Mouse (Mus musculus) hindbrain, embryonic 15.5 days (tissue): ENCODE data around the gene Entpd5. TPM values are rescaled to one million over a fixed set of nuclear protein-coding genes. Genes with fewer than 3 reads are reported as not detected.
A peak's percentile ranks its signal among the peaks of the same experiment; 100 is the strongest.

ENCODE experiments used
- ATAC-seq: fragments of 200-750 bp; cut with Nextera tagmentation; 2 replicates; pipeline ENCODE4 v1.8.0; 2017; ENCODE audit warnings: low read depth, moderate number of reproducible peaks, moderate TSS enrichment; ENCODE audit not compliant: low FRiP score
- H3K27ac ChIP-seq: fragments of 300-500 bp; sonication (generic); replicated peaks from 2 replicates; pipeline ENCODE4 v1.5.1; 2015; ENCODE audit warnings: mild to moderate bottlenecking, inconsistent platforms
- H3K27me3 ChIP-seq: fragments of 300-500 bp; sonication (generic); 2 replicates; pipeline ENCODE4 v1.6.1; 2015; ENCODE audit warnings: control low read depth, inconsistent platforms
- H3K36me3 ChIP-seq: fragments of 300-500 bp; sonication (generic); 2 replicates; pipeline ENCODE4 v1.6.1; 2015; ENCODE audit warnings: control low read depth, inconsistent platforms
- H3K4me1 ChIP-seq: fragments of 300-500 bp; sonication (generic); replicated peaks from 2 replicates; pipeline ENCODE4 v1.6.1; 2015; ENCODE audit warnings: control low read depth, inconsistent platforms
- H3K4me2 ChIP-seq: fragments of 300-500 bp; sonication (generic); 2 replicates; pipeline ENCODE4 v1.6.1; 2015; ENCODE audit warnings: moderate library complexity, mild to moderate bottlenecking, inconsistent platforms
- H3K4me3 ChIP-seq: fragments of 300-500 bp; sonication (generic); 2 replicates; pipeline ENCODE4 v1.5.1; 2015; ENCODE audit warnings: mild to moderate bottlenecking, inconsistent platforms
- H3K9ac ChIP-seq: fragments of 300-500 bp; sonication (generic); 2 replicates; pipeline ENCODE4 v1.6.1; 2015; ENCODE audit warnings: inconsistent platforms
- H3K9me3 ChIP-seq: fragments of 300-500 bp; sonication (generic); 2 replicates; pipeline ENCODE4 v1.6.1; 2016; ENCODE audit warnings: control low read depth, inconsistent platforms
- WGBS: fragments of 180-500 bp; shearing (Covaris S2); methylation state at CpG from one replicate; pipeline ENCODE4 v1.1.7; 2015; 5-methylcytosine and 5-hydroxymethylcytosine counted together
- polyA plus RNA-seq: library from polyadenylated mRNA; unstranded; fragments of >200 nt; fragmentation: Nextera tagmentation; extraction: Ambion mirVana; gene quantifications from 2 replicates; pipeline ENCODE4 v1.2.1, GENCODE M21; 2015

Gene Entpd5
- polyA plus RNA-seq, 1 experiment from 2014 or later, result 12.0 TPM

- H3K4me2 ChIP-seq, result no peak overlapping the region
- H3K9me3 ChIP-seq, result no peaks in the 10 kb centered on the region
- no peak overlapping the region for H3K9ac ChIP-seq
- no peak overlapping the region for H3K27ac ChIP-seq
- 53% methylated on average over 3 of the region's 3 CpGs for WGBS
- H3K4me3 ChIP-seq, result no peak overlapping the region
- H3K36me3 ChIP-seq, result 0 out of 2 replicates have a peak, but pooled peaks cover 5% of the 10 kb centered on the region
- H3K4me1 ChIP-seq, result no peaks in the 10 kb centered on the region
- H3K27me3 ChIP-seq, result no peaks in the 10 kb centered on the region
- ATAC-seq, result no peak
Measured at GRCm38 (mm10) chr12:84423990-84424389, 15.2 kb upstream of the Entpd5 start.

- no peaks in the 10 kb centered on the region for H3K9me3 ChIP-seq
- no peaks in the 10 kb centered on the region for H3K36me3 ChIP-seq
- H3K4me1 ChIP-seq, result peaks cover 7% of the 10 kb centered on the region; the same call in 1 of the 2 replicates
- ATAC-seq, result no peak
- H3K4me2 ChIP-seq, result peak overlapping the region; percentile 82
- 36% methylated on average over 18 of the region's 18 CpGs for WGBS
- H3K27ac ChIP-seq, result peak overlapping the region; percentile 84
- H3K9ac ChIP-seq, result peak overlapping the region; percentile 51
- H3K27me3 ChIP-seq, result no peaks in the 10 kb centered on the region
- H3K4me3 ChIP-seq, result peak overlapping the region; percentile 59
Measured at GRCm38 (mm10) chr12:84417605-84417922, 8.7 kb upstream of the Entpd5 start.

- Histone ChIP-seq H3K9ac (peak within 1 kb of the TSS; percentile 51), H3K4me2 (peak within 1 kb of the TSS; percentile 82), H3K27me3 (no peaks in the 10 kb centered on the region), H3K4me1 (peaks cover 7% of the 10 kb centered on the region; the same call in 1 of the 2 replicates), H3K27ac (peak within 1 kb of the TSS; percentile 84), H3K4me3 (peak within 1 kb of the TSS; percentile 59), H3K36me3 (no peaks in the 10 kb centered on the region), H3K9me3 (no peaks in the 10 kb centered on the region)
- ATAC-seq, result peak; percentile 95
- 3% methylated on average over 50 of the region's 50 CpGs for WGBS
Measured at GRCm38 (mm10) chr12:84416834-84417604, 8.2 kb upstream of the Entpd5 start, which contains the start of gene Rnf113a2. TSS of gene Rnf113a2 (plus strand) at chr12:84417196.

- Histone ChIP-seq H3K27me3 (no peaks in the 10 kb centered on the region), H3K36me3 (no peaks in the 10 kb centered on the region), H3K4me3 (peak overlapping the region; percentile 72), H3K4me1 (peaks cover 11% of the 10 kb centered on the region), H3K27ac (peak overlapping the region; percentile 92), H3K9ac (peak overlapping the region; percentile 77), H3K9me3 (no peaks in the 10 kb centered on the region), H3K4me2 (peak overlapping the region; percentile 83)
- ATAC-seq, result peak; percentile 76
- WGBS, result 1% methylated on average over 44 of the region's 52 CpGs
Measured at GRCm38 (mm10) chr12:84407874-84408818, 683 bp downstream of the Entpd5 start.

- WGBS, result 62% methylated on average over 4 of the region's 4 CpGs
Measured at GRCm38 (mm10) chr12:84407259-84407658, 1.6 kb downstream of the Entpd5 start.

GRCm38 (mm10) chr12:84404541-84404940 is 4.3 kb downstream of the Entpd5 start:
- no peak overlapping the region for H3K27ac ChIP-seq
- H3K4me1 ChIP-seq, result peaks cover 10% of the 10 kb centered on the region
- no peak for ATAC-seq
- no peak overlapping the region for H3K9ac ChIP-seq
- H3K9me3 ChIP-seq, result no peaks in the 10 kb centered on the region
- WGBS, result 72% methylated on average over 6 of the region's 6 CpGs
- no peaks in the 10 kb centered on the region for H3K27me3 ChIP-seq
- no peak overlapping the region for H3K4me2 ChIP-seq
- no peak overlapping the region for H3K4me3 ChIP-seq
- no peaks in the 10 kb centered on the region for H3K36me3 ChIP-seq

More at GRCm38 (mm10) chr12:84407259-84407658, 1.6 kb downstream of the Entpd5 start:
- H3K4me3 ChIP-seq, result no peak overlapping the region
- peaks cover 11% of the 10 kb centered on the region for H3K4me1 ChIP-seq
- no peak overlapping the region for H3K9ac ChIP-seq
- ATAC-seq, result no peak
- no peak overlapping the region for H3K27ac ChIP-seq
- no peak overlapping the region for H3K4me2 ChIP-seq
- no peaks in the 10 kb centered on the region for H3K36me3 ChIP-seq
- H3K9me3 ChIP-seq, result no peaks in the 10 kb centered on the region
- no peaks in the 10 kb centered on the region for H3K27me3 ChIP-seq

- 85% methylated on average over 9 of the region's 9 CpGs for WGBS
- H3K9ac ChIP-seq, result no peak overlapping the region
- ATAC-seq, result no peak
Measured at GRCm38 (mm10) chr12:84402923-84403322, 5.9 kb downstream of the Entpd5 start.

GRCm38 (mm10) chr12:84400653-84401052 is 8.2 kb downstream of the Entpd5 start:
- Histone ChIP-seq H3K27ac (no peak overlapping the region), H3K36me3 (no peaks in the 10 kb centered on the region), H3K4me2 (no peak overlapping the region), H3K4me1 (no peaks in the 10 kb centered on the region), H3K9ac (no peak overlapping the region), H3K27me3 (no peaks in the 10 kb centered on the region), H3K4me3 (no peak overlapping the region), H3K9me3 (no peaks in the 10 kb centered on the region)
- ATAC-seq, result no peak
- WGBS, result 61% methylated on average over 3 of the region's 3 CpGs

More at GRCm38 (mm10) chr12:84402923-84403322, 5.9 kb downstream of the Entpd5 start:
- H3K9me3 ChIP-seq, result no peaks in the 10 kb centered on the region
- H3K27me3 ChIP-seq, result no peaks in the 10 kb centered on the region
- no peak overlapping the region for H3K27ac ChIP-seq
- H3K36me3 ChIP-seq, result no peaks in the 10 kb centered on the region
- H3K4me2 ChIP-seq, result no peak overlapping the region
- no peak overlapping the region for H3K4me3 ChIP-seq
- peaks cover 4% of the 10 kb centered on the region for H3K4me1 ChIP-seq

GRCm38 (mm10) chr12:84400068-84400467 is 8.8 kb downstream of the Entpd5 start:
- Histone ChIP-seq H3K27ac (no peak overlapping the region), H3K4me2 (no peak overlapping the region), H3K4me1 (no peaks in the 10 kb centered on the region), H3K36me3 (no peaks in the 10 kb centered on the region), H3K4me3 (no peak overlapping the region), H3K9me3 (no peaks in the 10 kb centered on the region), H3K27me3 (no peaks in the 10 kb centered on the region), H3K9ac (no peak overlapping the region)
- no peak for ATAC-seq
- WGBS, result 80% methylated on average over 3 of the region's 3 CpGs

GRCm38 (mm10) chr12:84399663-84400062 is 9.2 kb downstream of the Entpd5 start:
- WGBS, result 86% methylated on average over 9 of the region's 9 CpGs
- no peak for ATAC-seq
- Histone ChIP-seq H3K27ac (no peak overlapping the region), H3K9me3 (no peaks in the 10 kb centered on the region), H3K4me2 (no peak overlapping the region), H3K4me3 (no peak overlapping the region), H3K9ac (no peak overlapping the region), H3K4me1 (no peaks in the 10 kb centered on the region), H3K27me3 (no peaks in the 10 kb centered on the region), H3K36me3 (no peaks in the 10 kb centered on the region)

GRCm38 (mm10) chr12:84399135-84399534 is 9.7 kb downstream of the Entpd5 start:
- ATAC-seq, result no peak
- 83% methylated on average over 9 of the region's 9 CpGs for WGBS
- no peak overlapping the region for H3K9ac ChIP-seq
- no peaks in the 10 kb centered on the region for H3K4me1 ChIP-seq
- no peak overlapping the region for H3K27ac ChIP-seq
- H3K4me2 ChIP-seq, result no peak overlapping the region
- no peaks in the 10 kb centered on the region for H3K36me3 ChIP-seq
- H3K4me3 ChIP-seq, result no peak overlapping the region
- no peaks in the 10 kb centered on the region for H3K27me3 ChIP-seq
- no peaks in the 10 kb centered on the region for H3K9me3 ChIP-seq

- Histone ChIP-seq H3K4me2 (no peak overlapping the region), H3K9me3 (no peaks in the 10 kb centered on the region), H3K4me3 (no peak overlapping the region), H3K4me1 (no peaks in the 10 kb centered on the region), H3K27me3 (no peaks in the 10 kb centered on the region), H3K27ac (no peak overlapping the region), H3K9ac (no peak overlapping the region), H3K36me3 (no peaks in the 10 kb centered on the region)
- no peak for ATAC-seq
- WGBS, result 88% methylated on average over 5 of the region's 5 CpGs
Measured at GRCm38 (mm10) chr12:84398629-84399028, 10.2 kb downstream of the Entpd5 start.
